Mouse (Mus musculus) megakaryocyte, embryonic 14.5 days (primary cell): ENCODE measurements around the gene Smap1.

Experiments
- FLI1 ChIP-seq: IDR thresholded peaks from 2 replicates; pipeline ENCODE4 v1.6.1; 2012; ENCODE audit warnings: low read length, inconsistent platforms, mixed read lengths
- GATA1 ChIP-seq: IDR thresholded peaks from 3 replicates; pipeline ENCODE4 v1.6.1; 2012; ENCODE audit warnings: mixed read lengths, low read length, inconsistent platforms, borderline replicate concordance

DNA sequence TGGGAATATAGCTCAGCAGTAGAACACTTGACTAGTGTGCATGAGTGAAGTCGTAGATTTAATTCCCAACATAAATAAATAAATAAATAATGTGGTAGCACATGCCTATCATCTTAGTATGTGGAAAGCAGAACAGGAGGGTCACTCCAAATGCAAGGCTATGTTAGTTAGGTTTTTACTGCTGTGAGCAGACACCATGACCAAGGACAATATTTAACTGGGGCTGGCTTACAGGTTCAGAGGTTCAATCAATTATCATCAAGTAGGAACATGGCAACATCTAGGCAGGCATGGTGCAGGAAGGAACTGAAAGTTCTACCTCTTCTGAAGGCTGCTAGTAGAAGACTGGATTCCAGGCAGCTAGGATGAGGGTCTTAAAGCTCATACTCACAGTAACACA is 22.0 kb upstream of the Smap1 start:
- TF ChIP-seq GATA1, result no peak
- TF ChIP-seq FLI1, result no peak
